Mouse (Mus musculus) midbrain, embryonic 13.5 days (tissue): ENCODE measurements around the gene Lrrc72. TPM values are rescaled to one million over a fixed set of nuclear protein-coding genes. Genes with fewer than 3 reads are reported as not detected.

Experiments used
- ATAC-seq: fragments of 200-750 bp; cut with Nextera tagmentation; 2 replicates; pipeline ENCODE4 v1.8.0; 2017; ENCODE audit warnings: mild to moderate bottlenecking, moderate TSS enrichment, moderate library complexity
- H3K27ac ChIP-seq: fragments of 300-500 bp; sonication (generic); 2 replicates; pipeline ENCODE4 v1.5.1; 2015; ENCODE audit warnings: inconsistent platforms, mild to moderate bottlenecking, moderate library complexity
- H3K27me3 ChIP-seq: fragments of 300-500 bp; sonication (generic); 2 replicates; pipeline ENCODE4 v1.6.1; 2015; ENCODE audit warnings: mild to moderate bottlenecking, inconsistent platforms
- H3K36me3 ChIP-seq: fragments of 300-500 bp; sonication (generic); 2 replicates; pipeline ENCODE4 v1.6.1; 2015; ENCODE audit warnings: mild to moderate bottlenecking, inconsistent platforms
- H3K4me1 ChIP-seq: fragments of 300-500 bp; sonication (generic); replicated peaks from 2 replicates; pipeline ENCODE4 v1.6.1; 2015; ENCODE audit warnings: inconsistent platforms
- H3K4me2 ChIP-seq: fragments of 300-500 bp; sonication (generic); replicated peaks from 2 replicates; pipeline ENCODE4 v1.6.1; 2015; ENCODE audit warnings: moderate library complexity, mild to moderate bottlenecking, inconsistent platforms
- H3K4me3 ChIP-seq: fragments of 300-500 bp; sonication (generic); replicated peaks from 2 replicates; pipeline ENCODE4 v1.5.1; 2015; ENCODE audit warnings: mild to moderate bottlenecking, inconsistent platforms
- H3K9ac ChIP-seq: fragments of 300-500 bp; sonication (generic); replicated peaks from 2 replicates; pipeline ENCODE4 v1.6.1; 2015; ENCODE audit warnings: mild to moderate bottlenecking, inconsistent platforms
- H3K9me3 ChIP-seq: fragments of 300-500 bp; sonication (generic); 2 replicates; pipeline ENCODE4 v1.6.1; 2016; ENCODE audit warnings: mild to moderate bottlenecking, inconsistent platforms
- WGBS: fragments of 180-500 bp; shearing (Covaris S2); methylation state at CpG from one replicate; pipeline ENCODE4 v1.1.7; 2015; 5-methylcytosine and 5-hydroxymethylcytosine counted together
- polyA plus RNA-seq: library from polyadenylated mRNA; unstranded; fragments of >200 nt; fragmentation: Nextera tagmentation; extraction: Ambion mirVana; gene quantifications from 2 replicates; pipeline ENCODE4 v1.2.1, GENCODE M21; 2015

Gene Lrrc72
- polyA plus RNA-seq, 1 experiment from 2014 or later = not detected

- no peak overlapping the region for H3K4me3 ChIP-seq
- H3K9me3 ChIP-seq = no peaks in the 10 kb centered on the region
- no peaks in the 10 kb centered on the region for H3K4me1 ChIP-seq
- no peaks in the 10 kb centered on the region for H3K27me3 ChIP-seq
- no peak overlapping the region for H3K27ac ChIP-seq
- WGBS = 91% methylated on average over 6 of the region's 6 CpGs
- ATAC-seq = no peak
- H3K9ac ChIP-seq = no peak overlapping the region
- H3K36me3 ChIP-seq = peaks cover 57% of the 10 kb centered on the region
- no peak overlapping the region for H3K4me2 ChIP-seq
Observed at GRCm38 (mm10) chr12:36182570-36182969, 70.6 kb downstream of the Lrrc72 start.

GRCm38 (mm10) chr12:36177227-36177626, 76.0 kb downstream of the Lrrc72 start:
- WGBS = 90% methylated on average over 5 of the region's 5 CpGs
- Histone ChIP-seq H3K27ac (no peak overlapping the region), H3K36me3 (peaks cover 59% of the 10 kb centered on the region), H3K4me1 (no peaks in the 10 kb centered on the region), H3K9ac (no peak overlapping the region), H3K4me2 (no peak overlapping the region), H3K9me3 (no peaks in the 10 kb centered on the region), H3K27me3 (no peaks in the 10 kb centered on the region), H3K4me3 (no peak overlapping the region)
- ATAC-seq = no peak

- no peaks in the 10 kb centered on the region for H3K9me3 ChIP-seq
- 13% methylated on average over 1 of the region's 1 CpGs for WGBS
- peaks cover 7% of the 10 kb centered on the region for H3K4me1 ChIP-seq
- H3K4me2 ChIP-seq = no peak overlapping the region
- no peak for ATAC-seq
- no peak overlapping the region for H3K9ac ChIP-seq
- peaks cover 15% of the 10 kb centered on the region for H3K36me3 ChIP-seq
- H3K4me3 ChIP-seq = no peak overlapping the region
- H3K27ac ChIP-seq = no peak overlapping the region
- no peaks in the 10 kb centered on the region for H3K27me3 ChIP-seq
Observed at GRCm38 (mm10) chr12:36165299-36165698, 87.9 kb downstream of the Lrrc72 start.

- 88% methylated on average over 7 of the region's 7 CpGs for WGBS
- no peak overlapping the region for H3K27ac ChIP-seq
- no peak overlapping the region for H3K9ac ChIP-seq
- H3K4me2 ChIP-seq = no peak overlapping the region
- H3K4me3 ChIP-seq = no peak overlapping the region
- H3K9me3 ChIP-seq = no peaks in the 10 kb centered on the region
- H3K27me3 ChIP-seq = no peaks in the 10 kb centered on the region
- H3K4me1 ChIP-seq = peaks cover 7% of the 10 kb centered on the region
- ATAC-seq = no peak
- peaks cover 9% of the 10 kb centered on the region for H3K36me3 ChIP-seq
Observed at GRCm38 (mm10) chr12:36164126-36164791, 88.9 kb downstream of the Lrrc72 start.

Other genes with a start within 250 kb of the Lrrc72 start
- 361 and 381 TPM in 2 replicates for gene Tspan13, start 210.9 kb downstream of the Lrrc72 start, polyA plus RNA-seq
- 51.1 and 56.8 TPM in 2 replicates for gene Ankmy2, start 96.3 kb downstream of the Lrrc72 start, polyA plus RNA-seq
- 388 and 407 TPM in 2 replicates for gene Bzw2, start 95.3 kb downstream of the Lrrc72 start, polyA plus RNA-seq
- 3.0 and 4.6 TPM in 2 replicates for gene Sostdc1, start 60.7 kb upstream of the Lrrc72 start, polyA plus RNA-seq
- gene Ispd, start 128.1 kb upstream of the Lrrc72 start, polyA plus RNA-seq = 10.9 and 11.7 TPM in 2 replicates
- 1.7 and 2.1 TPM in 2 replicates for gene D630036H23Rik, start 128.8 kb upstream of the Lrrc72 start, polyA plus RNA-seq